Mouse (Mus musculus): ENCODE data around the gene Gm13276.

GRCm38 (mm10) chr4:88822995-88823394 is 37.5 kb downstream of the Gm13276 start:
- TF ChIP-seq GATA1 (IDR thresholded peaks at IDR 0.05; ENCODE audit: low read length): no peak
- no peak for TF ChIP-seq TAL1 (IDR thresholded peaks at IDR 0.05; ENCODE audit: low read length)
